Mouse (Mus musculus): Measurements from ENCODE around the gene Hba-x. TPM values are rescaled to one million over a fixed set of nuclear protein-coding genes. Genes with fewer than 3 reads are reported as not detected.
A peak's percentile ranks its signal among the peaks of the same experiment; 100 is the strongest.
"Not testable (repeated sequence)": the region's sequence is repeated elsewhere in the genome, so short reads cannot be mapped to it uniquely, and the experiment has no call there.

The Hba-x gene
- total RNA-seq, 2 experiments from 2014 or later, result not detected

DNA sequence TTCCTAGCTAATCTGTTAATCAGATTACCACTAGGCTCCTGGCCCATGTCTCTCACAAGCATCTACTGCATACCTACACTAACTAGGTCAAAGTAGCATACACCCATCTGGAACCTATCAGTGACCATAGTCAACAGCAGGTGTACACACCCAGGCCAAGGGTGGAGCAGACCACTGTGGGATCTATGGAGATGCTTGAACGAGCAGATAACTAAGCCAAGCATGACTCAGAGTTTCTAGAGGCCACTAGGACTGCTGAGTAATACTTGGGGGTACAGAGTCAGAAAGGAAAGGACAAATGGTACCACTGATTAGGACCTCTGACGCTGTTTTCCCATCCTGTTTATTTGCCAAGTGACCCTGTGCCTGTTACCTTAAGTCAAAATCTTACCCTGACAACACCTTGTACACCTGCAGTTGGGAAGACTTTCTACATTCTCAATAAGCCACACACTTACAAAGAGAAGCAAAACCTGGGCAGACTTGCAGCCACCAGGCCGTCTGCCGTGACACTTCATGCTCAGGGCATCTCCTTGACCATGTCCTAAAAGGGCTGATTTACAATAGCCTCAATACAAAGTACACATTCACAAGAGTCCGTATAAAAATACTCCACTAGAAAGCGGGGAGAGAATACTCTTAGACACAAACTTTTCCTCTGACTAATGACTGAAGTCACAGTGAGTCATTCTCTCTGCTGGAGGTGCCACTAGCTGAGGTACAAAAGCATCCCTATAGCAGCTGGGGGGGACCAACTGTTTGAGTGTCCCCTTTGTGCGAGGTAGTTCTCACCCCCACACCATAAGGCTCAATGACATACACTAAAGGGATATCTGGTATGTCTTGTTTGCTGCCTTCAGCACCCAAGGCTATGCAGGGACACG, 25.1 kb upstream of the Hba-x start:
- no peak for DNase-seq

DNA sequence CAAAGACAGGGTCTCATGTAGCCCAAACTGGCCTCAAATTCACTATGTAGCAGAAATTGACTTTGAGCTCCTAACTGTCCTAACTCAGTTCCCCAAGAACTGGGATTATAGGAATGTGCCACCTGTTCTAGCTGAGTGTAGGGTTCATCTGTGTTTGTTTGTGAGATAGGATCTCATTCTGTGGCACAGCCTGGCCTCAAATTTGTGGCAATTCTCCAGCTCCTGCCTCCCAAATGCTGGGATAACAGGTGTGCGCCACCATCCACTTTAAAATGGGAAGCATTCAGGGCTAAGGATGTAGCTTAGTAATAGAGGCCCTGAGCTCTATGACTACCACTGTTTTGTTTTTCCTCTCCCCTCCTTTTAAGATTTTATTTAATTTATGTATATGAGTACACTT, 23.1 kb upstream of the Hba-x start:
- no peak for DNase-seq

DNA sequence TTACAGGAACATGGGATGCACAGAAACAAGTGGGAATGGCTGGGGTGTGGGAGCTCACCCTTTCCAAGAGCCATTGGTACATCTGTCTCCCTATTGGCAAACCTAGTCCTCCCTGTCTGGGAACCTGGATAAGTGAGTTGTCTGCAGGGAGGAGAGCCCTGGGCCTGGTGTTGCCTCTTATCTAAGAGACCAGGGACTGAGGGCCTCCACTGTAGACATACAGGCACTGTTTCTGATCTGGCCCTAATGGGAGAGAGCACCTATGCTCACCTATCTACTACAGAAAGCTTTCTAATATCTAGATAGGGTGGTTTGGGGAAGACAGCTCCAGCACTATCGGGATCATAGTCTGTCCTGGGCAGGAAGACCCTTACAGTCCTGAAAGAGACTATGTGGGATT, 20.1 kb upstream of the Hba-x start:
- no peak for DNase-seq

DNA sequence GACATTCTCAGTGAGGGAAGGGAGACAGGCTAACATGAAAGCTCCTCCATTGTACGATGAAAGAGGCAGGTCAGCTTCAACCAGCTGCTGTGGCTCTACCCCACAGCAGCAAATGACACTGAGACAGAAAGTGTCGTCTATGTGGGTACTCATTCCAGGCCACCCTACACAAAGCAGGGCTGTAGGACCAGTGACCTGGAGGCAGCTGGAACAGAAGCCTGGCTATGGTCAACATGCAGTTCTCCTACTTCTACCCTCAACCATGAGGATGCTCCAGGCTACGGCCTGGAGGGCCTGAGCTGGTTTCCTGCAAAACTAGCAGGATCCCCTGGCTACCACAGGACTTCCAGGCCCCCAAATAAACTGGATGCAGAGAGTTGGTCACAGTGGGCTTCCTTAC, 19.6 kb upstream of the Hba-x start:
- DNase-seq, result no peak

DNA sequence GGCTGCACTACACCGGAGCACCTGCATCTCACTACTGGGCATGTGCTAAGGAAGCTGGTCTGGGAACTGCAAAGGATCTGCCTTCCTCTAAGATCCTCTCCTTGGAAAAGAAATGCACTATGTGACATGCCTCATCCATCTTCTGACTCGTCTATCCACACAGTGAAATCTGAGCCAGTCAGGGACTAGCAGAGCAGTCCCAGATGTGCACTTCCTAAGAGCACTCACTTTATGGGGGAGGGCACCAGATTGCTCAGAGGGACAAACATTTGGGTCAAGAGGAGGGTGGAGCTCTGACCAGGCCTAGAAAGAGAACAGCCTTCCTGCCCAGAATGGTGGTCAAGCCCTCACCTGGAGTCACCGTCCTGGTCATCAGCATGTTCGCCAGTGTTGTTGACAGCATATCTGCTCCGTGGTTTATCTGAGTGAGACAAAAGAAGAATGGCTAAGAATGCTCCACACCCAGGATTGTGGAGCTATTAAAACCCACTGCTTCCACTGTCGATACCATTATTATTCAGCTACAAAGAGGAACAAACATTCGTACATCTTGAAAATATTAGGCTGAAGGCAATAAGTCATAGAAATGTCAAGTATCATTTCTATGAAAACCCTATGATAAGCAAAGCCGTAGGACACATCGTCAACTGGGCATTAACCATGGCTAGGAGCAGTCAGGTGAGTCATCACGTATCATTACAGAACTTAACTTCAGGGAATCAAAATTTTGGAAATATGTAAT, 13.4 kb upstream of the Hba-x start:
- no peak for DNase-seq

DNA sequence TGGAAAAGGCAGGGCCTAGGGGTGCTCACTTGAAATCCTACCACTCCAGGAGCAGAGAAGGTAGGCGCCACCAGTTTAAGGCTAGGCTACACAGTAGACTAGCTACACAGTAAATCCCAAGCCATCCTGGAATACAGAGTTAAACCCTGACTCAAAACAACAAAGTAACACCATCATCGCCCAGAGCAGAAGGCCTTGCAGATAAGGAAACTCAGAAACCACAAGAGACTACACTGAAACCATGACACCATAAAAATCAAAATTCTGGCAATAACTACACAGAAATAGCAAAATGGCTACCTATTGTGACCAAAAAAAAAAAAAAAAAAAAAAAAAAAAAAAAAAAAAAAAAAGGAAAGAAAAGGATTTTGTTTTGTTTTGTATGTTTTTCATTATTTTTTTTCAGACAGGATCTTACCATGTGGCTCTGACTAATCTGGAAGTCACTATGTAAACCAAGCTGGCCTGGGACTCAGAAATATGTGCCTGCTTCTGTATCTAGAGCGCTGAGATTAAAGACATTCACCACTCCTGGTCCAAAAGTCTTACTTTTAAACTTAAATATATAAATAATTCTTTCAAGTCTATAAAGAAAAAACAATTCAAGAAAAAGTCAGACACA, 11.0 kb upstream of the Hba-x start:
- no peak for DNase-seq

DNA sequence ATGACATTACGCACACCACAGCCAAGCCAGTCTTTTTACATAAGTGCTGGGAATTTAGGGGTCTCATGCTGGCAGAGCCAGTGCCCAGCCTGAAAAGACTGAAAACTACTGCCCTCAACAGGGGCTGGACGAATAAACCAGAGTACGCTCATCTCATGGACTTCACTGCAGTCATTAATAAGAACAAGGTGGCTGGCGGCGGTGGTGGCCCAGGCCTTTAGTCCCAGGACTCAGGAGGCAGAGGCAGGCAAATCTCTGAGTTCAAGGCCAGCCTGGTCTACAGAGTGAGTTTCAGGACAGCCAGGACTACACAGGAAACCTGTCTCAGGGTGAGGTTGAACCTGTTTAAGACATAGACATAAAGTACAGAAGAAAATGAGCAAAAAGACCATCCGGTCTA, 10.0 kb upstream of the Hba-x start:
- no peak for DNase-seq

DNA sequence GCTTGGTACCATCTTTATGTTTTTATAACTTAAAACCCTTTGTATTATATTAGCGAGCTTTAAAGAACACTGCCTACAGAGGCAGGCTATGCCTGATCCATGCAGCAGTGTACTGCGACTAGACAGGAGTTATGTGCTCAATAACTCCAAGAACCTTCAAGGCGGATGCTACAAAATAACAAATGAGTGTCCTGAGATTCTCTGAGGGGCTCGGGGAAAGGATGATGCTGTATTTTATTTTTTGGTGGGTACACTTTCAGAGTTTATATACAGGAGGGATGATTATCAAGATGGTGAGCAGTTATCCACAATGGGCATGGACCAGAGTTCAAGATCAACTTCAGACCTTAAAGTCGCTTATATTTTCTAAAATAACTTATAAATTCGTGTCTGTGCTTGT, 9.4 kb upstream of the Hba-x start:
- no peak for DNase-seq

DNA sequence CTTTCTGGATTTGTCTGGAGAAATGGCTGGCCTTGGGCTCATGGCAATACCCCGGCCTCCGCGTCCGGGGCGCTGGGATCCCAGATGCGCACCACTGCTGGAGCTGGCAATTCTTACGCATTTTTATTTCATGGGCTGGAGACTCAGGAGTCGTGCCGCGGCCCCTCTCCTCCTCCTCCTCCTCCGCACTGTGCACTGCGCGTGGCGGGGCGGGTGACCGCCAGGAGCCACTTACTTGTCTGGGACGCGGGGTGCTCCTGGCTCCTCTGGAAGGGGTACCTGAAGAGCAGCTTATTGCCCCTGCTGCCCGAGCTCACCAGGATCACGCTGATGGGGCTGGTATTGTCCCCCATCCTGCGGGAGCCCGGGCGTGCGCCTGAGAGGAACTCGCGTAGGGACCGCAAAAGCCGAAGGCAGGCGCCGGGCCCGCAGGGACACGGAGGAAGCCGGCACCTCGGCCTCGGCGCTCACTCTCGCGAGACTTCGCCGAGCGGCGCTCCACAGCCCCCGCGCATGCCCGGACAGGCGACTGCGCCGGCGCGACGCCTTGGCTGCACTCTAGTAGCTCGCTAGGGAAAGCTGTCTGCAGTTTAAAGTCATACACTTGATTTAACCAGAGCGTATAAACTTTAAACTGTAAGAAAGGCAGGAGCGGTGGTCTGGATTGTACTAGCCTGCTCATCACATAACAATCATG, 8.9 kb upstream of the Hba-x start, which contains the start of gene Nprl3:
Nprl3 (minus strand) TSS at position 520 of the 697 bp plus-strand sequence.
- peak; percentile 98 for DNase-seq

DNA sequence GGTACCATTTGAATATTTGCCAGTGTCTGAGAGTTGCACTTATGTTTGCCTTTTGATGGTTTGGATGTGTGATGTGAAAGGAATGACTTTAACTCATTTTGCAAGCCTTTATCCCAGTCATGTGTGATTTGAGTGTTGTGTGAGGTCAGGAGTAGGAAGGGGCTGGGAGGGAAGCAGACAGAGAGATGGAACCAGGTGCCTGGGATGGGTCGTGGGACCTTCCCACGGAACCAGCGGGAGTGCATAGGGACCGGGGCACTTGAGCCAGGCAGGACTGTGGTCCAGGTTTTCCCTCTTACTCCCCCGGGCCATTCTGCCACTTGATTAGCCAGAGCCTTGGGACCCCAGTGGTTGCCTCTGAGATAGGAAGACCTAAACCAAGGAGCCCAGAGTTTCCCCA, 8.2 kb upstream of the Hba-x start:
- DNase-seq, result no peak

DNA sequence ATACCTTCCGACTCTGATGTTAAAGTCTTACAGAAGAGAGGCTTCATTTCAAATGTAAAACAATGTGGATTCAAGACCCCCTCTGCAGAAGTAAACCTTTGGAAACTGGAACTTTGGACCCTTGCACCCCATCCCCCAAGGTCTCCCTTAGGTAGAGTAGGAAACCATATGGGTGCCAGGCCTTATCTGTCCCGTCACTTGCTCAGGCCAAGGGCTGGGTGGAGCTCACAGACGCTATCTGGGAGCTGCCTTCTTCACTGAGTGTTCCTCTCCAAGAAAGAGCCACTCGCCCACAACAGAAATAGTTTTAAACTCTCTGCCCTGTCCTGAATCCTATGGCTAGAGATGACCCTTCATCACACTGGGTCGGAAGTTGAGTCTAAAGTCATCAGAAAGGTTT, 7.2 kb upstream of the Hba-x start:
- no peak for DNase-seq

DNA sequence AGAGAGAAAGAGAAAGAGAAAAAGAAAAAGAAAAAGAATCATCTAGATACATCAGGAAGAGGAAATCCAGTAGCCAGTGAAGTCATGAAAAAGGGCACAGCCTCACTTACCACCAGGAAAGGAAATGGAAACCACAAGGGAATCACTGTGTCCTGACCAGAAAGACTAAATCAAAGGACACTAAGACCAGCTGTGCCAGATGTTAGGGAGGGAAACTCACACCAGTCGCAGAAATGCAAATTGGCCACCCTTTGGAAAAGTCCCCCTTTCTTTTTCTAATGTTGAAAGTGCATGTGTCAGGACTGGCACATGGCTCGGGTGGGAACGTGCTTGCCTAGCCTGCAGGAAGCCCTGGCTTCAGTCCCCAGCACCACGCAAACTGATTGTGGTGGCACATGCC, 5.0 kb upstream of the Hba-x start:
- DNase-seq, result no peak

DNA sequence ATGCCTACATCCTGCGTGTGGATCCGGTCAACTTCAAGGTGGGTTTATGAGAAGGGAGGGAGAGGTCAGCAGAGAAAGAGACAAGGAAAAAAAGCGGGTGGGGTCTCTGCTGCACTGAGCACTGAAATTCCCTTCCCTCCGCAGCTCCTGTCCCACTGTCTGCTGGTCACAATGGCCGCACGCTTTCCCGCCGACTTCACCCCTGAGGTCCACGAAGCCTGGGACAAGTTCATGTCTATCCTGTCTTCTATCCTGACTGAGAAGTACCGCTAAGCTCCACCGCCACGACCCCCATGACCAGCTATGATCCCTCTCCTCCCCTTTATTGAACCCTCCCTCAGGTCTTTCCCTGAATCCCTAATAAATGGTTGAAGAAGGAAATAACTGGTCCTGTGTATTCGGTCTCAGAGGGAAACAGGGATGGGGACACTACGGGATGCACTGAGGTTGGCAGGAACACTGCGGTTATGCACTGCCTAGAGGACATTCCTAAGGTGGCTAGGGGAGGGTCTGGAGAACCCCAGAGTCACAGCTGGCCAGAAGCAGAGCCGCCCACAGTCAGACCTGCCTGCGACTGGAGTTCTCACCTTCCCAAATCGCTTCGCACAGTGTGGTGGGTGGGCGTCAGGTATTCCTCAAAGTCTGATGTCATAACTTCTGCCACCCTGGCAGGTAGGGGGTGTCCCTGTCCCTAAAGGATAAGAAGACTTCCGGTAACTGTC, 1.7 kb downstream of the Hba-x start:
- DNase-seq, result no peak

DNA sequence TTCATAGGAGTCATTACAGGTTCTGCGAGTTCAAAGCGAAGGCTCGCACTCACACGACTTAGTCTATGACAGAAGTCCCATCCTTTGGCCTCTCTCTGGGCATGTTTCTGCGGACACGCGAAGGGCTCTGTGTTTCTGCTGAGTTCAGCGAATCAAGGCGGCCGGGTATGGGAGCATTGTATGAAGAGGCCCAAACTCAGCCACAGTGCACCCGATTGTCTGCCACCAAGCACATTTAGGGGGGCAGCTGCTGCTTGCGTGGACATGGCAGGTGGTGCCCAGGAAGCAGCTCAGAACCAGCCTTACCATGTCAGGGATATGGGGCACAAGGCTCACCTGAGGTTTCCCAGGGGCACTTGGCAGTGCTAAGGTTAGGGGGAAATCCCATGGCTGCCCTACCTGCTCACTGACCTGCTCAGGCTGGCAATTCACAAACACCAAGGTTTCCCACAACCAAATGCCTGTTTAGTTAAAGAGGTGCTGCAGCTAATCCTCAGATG, 2.3 kb downstream of the Hba-x start:
- no peak for DNase-seq

DNA sequence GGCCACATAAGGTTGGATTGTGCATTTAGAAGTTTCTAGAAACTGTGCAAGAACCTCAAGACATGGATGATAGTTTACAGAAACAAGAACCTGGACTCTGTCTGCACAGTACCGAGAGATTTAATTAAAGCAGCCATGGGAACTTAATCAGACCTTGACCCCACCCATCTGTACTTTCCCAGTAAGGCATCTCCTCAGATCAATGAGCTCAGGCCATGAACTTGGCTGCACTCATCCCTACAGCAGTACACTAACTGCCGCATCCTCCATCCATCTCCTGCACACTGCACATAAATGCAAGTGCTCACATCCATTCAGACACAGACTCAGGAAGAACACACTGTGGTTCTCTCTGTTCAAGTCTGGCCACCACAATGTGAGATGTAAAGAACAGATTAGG, 4.4 kb downstream of the Hba-x start:
- DNase-seq, result no peak

DNA sequence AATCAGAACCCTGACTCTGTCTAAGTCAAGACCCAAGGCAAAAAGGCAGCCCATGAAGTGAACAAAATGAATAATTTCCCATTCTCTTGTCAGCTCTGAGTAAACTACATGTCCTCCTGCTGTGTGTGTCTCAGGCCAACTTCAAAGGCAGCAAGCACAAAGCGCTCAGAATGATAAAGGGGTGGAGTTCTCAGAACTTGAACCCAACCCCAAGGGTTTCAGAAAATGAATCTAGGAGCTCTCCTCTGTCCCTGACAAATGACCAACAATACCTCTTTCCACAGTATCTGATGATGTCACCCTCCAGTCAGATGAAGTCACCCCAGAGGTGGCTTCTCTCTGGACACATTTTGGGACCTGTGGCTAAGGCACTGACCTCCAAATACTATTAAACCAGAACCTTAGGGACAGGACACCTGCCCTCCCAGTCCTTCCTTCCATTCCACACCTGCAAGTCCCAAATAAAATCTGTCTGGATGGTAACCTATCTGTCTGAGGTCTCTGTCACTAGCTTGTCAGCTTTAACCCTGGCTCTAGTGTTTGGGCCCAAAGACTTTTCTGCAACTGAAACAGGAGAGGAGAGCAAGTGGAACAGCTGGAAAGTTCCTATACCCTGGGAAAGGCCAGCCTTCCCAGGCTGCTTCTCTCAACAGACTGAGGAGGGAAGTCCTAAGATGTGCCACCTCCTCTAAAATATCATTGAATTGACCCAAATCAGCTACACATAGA, 5.4 kb downstream of the Hba-x start:
- no peak for DNase-seq

DNA sequence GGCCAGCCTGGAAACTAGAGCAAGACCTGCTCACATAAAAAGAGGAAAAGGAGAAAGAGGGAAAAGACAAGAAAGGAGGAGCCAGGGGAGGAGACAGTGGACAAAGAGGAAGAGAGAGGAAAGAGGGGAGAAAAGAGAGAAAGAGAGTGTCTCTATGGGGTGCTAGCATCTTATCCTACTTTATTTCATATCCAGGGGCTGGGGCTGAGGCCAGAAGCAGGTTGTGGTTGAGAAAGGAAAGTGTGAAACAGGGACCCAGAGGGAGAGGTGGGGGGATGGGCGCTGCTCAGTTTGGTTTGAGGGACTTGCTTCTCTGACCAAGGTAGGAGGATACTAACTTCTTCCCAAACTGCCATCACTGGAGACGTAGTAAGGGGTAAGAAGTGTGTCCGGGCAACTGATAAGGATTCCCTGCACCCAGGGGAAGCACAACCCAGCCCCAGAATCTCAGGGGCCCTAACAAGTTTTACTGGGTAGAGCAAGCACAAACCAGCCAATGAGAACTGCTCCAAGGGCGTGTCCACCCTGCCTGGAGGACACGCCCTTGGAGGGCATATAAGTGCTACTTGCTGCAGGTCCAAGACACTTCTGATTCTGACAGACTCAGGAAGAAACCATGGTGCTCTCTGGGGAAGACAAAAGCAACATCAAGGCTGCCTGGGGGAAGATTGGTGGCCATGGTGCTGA, 7.0 kb downstream of the Hba-x start, which contains the start of gene Hba-a1:
Hba-a1 (plus strand) TSS at position 421 of the 687 bp plus-strand sequence.
- not testable (repeated sequence) for DNase-seq

DNA sequence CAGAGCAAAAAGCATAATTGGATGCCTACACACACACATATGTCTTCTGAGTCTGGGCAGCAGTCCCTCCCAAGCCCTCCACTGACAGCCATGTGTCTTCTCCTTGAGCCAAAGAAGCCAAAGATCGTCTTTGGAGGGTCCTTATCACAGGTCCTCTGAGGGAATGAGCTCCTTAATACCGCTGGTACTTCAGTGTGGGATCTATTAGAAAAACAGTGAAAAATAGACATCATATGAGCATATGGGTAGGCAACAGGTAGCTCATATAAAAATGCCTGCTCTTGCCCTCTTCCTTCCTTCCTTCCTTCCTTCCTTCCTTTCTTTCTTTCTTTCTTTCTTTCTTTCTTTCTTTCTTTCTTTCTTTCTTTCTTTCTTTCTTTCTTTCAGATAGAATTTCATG, 8.4 kb downstream of the Hba-x start:
- DNase-seq, result not testable (repeated sequence)

DNA sequence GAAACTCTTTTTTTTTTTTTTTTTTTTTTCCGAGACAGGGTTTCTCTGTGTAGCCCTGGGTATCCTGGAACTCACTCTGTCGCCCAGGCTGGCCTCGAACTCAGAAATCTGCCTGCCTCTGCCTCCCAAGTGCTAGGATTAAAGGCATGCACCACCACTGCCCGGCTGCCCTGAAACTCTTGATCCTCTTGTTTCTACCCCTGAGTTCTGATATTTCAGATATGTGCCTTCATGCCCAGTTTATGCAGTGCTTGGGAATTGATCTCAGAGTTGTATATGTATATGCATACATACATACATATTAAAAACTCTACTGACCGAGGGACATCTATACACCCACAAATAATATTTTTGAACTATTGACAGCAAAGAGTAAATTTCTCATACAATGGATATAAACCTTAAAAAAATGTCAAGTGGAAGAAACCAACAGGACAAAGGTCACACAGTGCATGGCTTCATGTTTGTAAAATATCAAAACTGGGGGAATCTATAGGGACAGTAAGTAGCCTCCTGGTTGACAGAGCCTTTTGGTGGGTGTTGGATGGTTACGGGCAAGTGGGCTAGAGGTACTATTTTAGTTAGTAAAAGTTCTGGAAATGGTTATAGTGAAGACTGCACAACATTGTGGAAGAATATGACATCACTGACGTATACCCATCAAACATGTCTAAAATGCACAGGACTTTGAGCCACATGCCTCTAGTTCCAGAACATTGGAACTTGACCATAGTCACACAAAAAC, 9.0 kb downstream of the Hba-x start:
- no peak for DNase-seq
